Mouse (Mus musculus): ENCODE measurements around the gene Ccnf.

Ccnf gene

GRCm38 (mm10) chr17:24224741-24225140, 26.5 kb downstream of the Ccnf start:
- DNase-seq (ENCODE audit: low spot score in 2 of 2) = no peak

GRCm38 (mm10) chr17:24223513-24223912, 27.8 kb downstream of the Ccnf start:
- no peak for DNase-seq (ENCODE audit: low spot score in 2 of 2)

GRCm38 (mm10) chr17:24222653-24223052, 28.6 kb downstream of the Ccnf start:
- no peak for DNase-seq (ENCODE audit: low spot score in 2 of 2)

GRCm38 (mm10) chr17:24220435-24221411, 30.6 kb downstream of the Ccnf start, which contains the start of gene Tedc2:
Gene Tedc2 (minus strand): TSS chr17:24220851.
- peak; percentile 92 to 95 for DNase-seq (ENCODE audit: low spot score in 2 of 2)

- DNase-seq (ENCODE audit: low spot score in 2 of 2) = no peak
These were observed 34.4 kb downstream of the Ccnf start for GRCm38 (mm10) chr17:24216836-24217235.

GRCm38 (mm10) chr17:24213186-24213585, 38.1 kb downstream of the Ccnf start:
- DNase-seq (ENCODE audit: low spot score in 2 of 2) = no peak

GRCm38 (mm10) chr17:24212441-24213018, 38.8 kb downstream of the Ccnf start:
- no peak for DNase-seq (ENCODE audit: low spot score in 2 of 2)

- DNase-seq (ENCODE audit: low spot score in 2 of 2) = no peak
These were observed 39.4 kb downstream of the Ccnf start for GRCm38 (mm10) chr17:24211631-24212440.

GRCm38 (mm10) chr17:24210591-24210990, 40.7 kb downstream of the Ccnf start:
- DNase-seq (ENCODE audit: low spot score in 2 of 2) = no peak

- no peak for DNase-seq (ENCODE audit: low spot score in 2 of 2)
These were observed 41.4 kb downstream of the Ccnf start for GRCm38 (mm10) chr17:24209916-24210240.

- DNase-seq (ENCODE audit: low spot score in 2 of 2) = peak; percentile 55 to 72
These were observed 42.0 kb downstream of the Ccnf start, which contains the start of gene Ntn3 for GRCm38 (mm10) chr17:24209043-24209915. Gene Ntn3 (minus strand): TSS chr17:24209531.

GRCm38 (mm10) chr17:24208641-24209042, 42.6 kb downstream of the Ccnf start:
- DNase-seq (ENCODE audit: low spot score in 2 of 2) = no peak

GRCm38 (mm10) chr17:24207768-24208640, 43.3 kb downstream of the Ccnf start:
- no peak for DNase-seq (ENCODE audit: low spot score in 2 of 2)

- DNase-seq (ENCODE audit: low spot score in 2 of 2) = peak; percentile 47 to 65
These were observed 44.6 kb downstream of the Ccnf start for GRCm38 (mm10) chr17:24206451-24207351.

- peak in 1 of 2 experiments; percentile 40 for DNase-seq (ENCODE audit: low spot score in 2 of 2)
These were observed 45.3 kb downstream of the Ccnf start for GRCm38 (mm10) chr17:24205908-24206361.

GRCm38 (mm10) chr17:24205284-24205888, 45.9 kb downstream of the Ccnf start, which contains the start of gene Tbc1d24:
Gene Tbc1d24 (minus strand): TSS chr17:24205562.
- DNase-seq (ENCODE audit: low spot score in 2 of 2) = peak; percentile 84 to 85

GRCm38 (mm10) chr17:24204846-24205245, 46.4 kb downstream of the Ccnf start:
- no peak for DNase-seq (ENCODE audit: low spot score in 2 of 2)

Measured in spleen, postnatal 36 days (tissue).